Mouse (Mus musculus): ENCODE measurements around the gene Dlg5. TPM values are rescaled to one million over a fixed set of nuclear protein-coding genes. Genes with fewer than 3 reads are reported as not detected.

The Dlg5 gene
- polyA plus RNA-seq, 1 experiment from 2014 or later, result 32.6 TPM

DNA sequence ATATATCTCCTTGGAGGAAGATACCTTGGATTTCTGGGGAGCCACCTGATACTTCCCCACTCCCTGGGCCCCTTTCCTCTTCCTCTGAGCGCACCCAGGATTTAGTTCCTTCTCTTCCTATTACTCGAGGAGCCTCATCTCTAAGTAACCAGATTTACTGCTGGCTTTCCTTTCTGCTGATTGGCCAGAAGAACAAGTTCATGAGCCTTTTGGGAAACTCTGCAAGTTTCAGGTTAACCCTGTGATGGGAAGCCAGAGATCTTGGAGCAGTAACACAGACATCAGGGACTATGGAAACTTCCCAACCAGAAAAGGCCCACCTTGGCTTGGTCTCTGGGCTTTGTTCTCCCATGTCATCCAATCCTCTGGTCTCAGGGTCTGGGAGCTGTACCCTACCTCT, 10.2 kb upstream of the Dlg5 start:
- WGBS, result 72% methylated on average over 2 of the region's 2 CpGs
- no peaks in the 10 kb centered on the region for H3K36me3 ChIP-seq
- no peak overlapping the region for H3K4me3 ChIP-seq
- H3K4me1 ChIP-seq, result peaks cover 46% of the 10 kb centered on the region
- no peak for DNase-seq (ENCODE audit: low spot score)
- H3K27me3 ChIP-seq (ENCODE audit: low read depth, poor library complexity, severe bottlenecking), result no peaks in the 10 kb centered on the region
- peak overlapping the region; percentile 91 for H3K27ac ChIP-seq
- no peaks in the 10 kb centered on the region for H3K9me3 ChIP-seq (replicated peaks)

DNA sequence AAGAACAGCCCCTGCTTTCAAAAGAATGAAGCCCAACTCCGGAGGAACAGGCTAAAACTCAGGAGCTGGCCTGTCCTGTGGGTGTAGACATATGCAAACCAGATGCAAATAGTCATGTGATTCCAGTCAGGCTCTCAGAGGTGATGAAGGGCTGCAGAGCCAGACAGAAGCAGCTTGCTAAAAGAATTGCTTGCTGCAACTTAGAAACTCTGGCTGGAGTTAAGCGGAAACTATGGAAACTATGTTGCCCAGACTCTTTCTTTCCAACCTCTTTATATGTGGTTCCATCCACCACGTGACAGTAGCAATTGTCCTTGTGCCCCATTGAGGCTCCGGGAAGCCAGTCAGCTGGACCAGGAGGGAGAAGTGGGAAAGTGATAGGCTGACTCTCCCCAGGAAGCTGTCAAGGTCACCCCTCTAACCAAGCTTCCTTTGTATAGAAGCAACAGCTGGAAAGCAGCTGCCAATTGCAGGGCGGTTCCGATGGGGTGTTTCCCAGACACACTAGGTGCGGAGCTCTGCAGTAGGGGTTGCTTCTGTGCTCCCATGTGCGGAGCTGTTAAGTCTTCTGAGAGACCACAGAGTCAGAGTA, 8.0 kb upstream of the Dlg5 start:
- WGBS, result 6% methylated on average over 8 of the region's 8 CpGs
- Histone ChIP-seq H3K27ac (peak overlapping the region; percentile 91), H3K4me1 (peaks cover 45% of the 10 kb centered on the region), H3K36me3 (no peaks in the 10 kb centered on the region), H3K27me3 (ENCODE audit: low read depth, poor library complexity, severe bottlenecking) (no peaks in the 10 kb centered on the region), H3K4me3 (peak overlapping the region; percentile 20), H3K9me3 (replicated peaks) (no peaks in the 10 kb centered on the region)
- peak; percentile 73 for DNase-seq (ENCODE audit: low spot score)

DNA sequence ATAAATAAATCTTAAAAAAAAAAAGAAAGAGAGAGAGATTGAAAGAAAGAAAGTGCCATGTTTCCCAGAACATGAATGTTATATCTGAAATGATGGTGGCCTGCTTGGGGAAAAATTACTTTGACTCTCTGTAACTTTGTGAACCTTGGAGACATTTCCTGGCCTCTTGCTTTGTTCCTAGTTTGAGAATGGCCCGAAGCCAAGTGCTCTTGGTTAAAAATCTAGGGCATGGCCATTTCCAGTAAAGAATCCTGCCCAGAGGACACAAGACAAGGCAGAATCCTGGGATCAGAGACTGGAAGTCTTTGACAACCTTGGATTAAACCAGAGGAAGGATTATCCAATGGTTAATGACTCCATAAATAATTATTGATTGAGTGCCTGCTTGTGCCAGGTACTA, 5.6 kb upstream of the Dlg5 start:
- H3K27ac ChIP-seq, result no peak overlapping the region
- peaks cover 52% of the 10 kb centered on the region for H3K4me1 ChIP-seq
- H3K36me3 ChIP-seq, result no peaks in the 10 kb centered on the region
- no peaks in the 10 kb centered on the region for H3K27me3 ChIP-seq (ENCODE audit: low read depth, poor library complexity, severe bottlenecking)
- 86% methylated on average over 1 of the region's 1 CpGs for WGBS
- H3K9me3 ChIP-seq (replicated peaks), result no peaks in the 10 kb centered on the region
- no peak overlapping the region for H3K4me3 ChIP-seq
- DNase-seq (ENCODE audit: low spot score), result no peak

DNA sequence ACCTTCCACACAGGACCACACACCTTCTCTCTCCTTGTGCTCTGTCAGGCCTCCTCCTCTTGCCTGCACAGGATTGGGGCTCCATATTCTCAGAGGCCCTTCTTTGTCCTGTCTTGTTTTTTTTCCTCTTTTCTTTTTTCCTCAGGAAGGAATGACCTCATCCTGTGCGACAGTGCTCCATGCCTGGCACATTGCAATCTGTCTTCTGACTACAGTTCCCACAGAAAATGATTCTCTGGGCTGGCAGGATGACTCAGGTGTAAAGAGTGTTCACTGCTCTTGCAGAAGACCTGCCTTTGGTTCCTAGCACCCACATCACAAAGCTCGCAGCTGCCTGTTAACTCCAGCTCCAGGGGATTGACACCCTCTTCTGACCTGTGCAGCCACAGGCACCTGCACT, 4.2 kb upstream of the Dlg5 start:
- Histone ChIP-seq H3K36me3 (no peaks in the 10 kb centered on the region), H3K4me3 (no peak overlapping the region), H3K4me1 (peaks cover 49% of the 10 kb centered on the region), H3K9me3 (replicated peaks) (no peaks in the 10 kb centered on the region), H3K27me3 (ENCODE audit: low read depth, poor library complexity, severe bottlenecking) (no peaks in the 10 kb centered on the region), H3K27ac (peak overlapping the region; percentile 26; the same call in 1 of the 2 replicates)
- WGBS, result 66% methylated on average over 2 of the region's 2 CpGs
- DNase-seq (ENCODE audit: low spot score), result no peak

DNA sequence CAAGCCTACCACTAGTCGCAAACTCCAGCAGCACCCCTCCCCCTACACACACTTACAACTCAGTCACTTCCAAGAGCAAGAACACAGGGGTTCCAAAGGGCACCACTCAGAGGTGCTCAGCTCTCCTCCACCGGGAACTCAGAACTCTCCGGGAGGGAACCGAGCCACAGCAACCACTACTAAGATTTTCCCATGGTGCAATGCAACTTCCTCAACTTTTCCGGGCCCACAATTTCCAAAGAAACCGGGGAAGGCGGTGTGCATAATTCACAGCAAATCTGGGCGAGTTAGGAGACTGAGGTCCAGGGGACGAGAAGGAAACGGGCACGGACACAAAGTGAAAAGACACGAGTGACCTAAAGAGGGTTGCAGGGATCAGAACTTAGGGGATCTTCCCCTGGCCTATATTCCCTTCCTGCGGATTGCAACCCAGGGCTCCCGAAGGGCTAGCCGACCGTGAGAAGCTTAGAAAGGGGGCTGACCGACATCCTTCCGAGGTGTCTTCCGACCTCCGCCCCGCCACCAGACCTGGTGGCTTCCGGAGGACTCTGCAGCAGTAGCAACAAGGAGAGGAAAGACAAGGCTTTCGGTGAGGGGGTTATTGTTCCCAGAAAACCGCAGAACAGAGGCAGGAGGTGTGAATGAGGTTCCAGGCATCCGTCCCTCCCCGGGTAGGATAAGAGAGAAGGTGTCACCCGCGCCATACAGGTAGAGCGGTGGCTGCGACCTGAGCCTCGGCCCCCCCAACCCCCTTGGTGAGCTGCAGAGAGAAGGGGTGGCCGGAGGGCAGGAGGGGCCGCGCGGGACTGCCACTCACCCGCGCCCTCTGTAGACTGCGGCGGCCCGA, 1.2 kb downstream of the Dlg5 start:
- peak; percentile 61 for DNase-seq (ENCODE audit: low spot score)
- H3K9me3 ChIP-seq (replicated peaks), result no peaks in the 10 kb centered on the region
- peak overlapping the region; percentile 99 for H3K27ac ChIP-seq

DNA sequence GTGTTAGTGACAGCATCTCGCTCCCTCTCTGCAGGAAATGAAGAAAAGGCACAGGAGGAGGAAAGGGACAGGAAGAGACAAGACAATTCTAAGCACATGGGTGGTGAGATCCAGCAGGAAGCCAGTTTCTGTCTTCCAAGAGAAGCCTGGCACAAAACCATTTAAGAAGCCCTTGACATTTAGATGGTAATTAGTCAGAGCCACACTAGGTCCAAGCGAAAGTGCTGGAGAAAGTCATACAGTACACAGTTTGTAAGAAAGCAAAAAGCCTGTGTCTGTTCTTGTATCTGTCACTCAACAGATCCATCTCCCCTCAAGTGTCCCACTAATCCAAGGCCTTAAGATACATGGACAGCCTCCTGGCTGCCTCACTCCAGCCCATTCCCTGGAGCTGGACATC, 3.7 kb downstream of the Dlg5 start:
- no peak overlapping the region for H3K4me3 ChIP-seq
- no peaks in the 10 kb centered on the region for H3K9me3 ChIP-seq (replicated peaks)
- WGBS, result 96% methylated on average over 2 of the region's 2 CpGs
- H3K27me3 ChIP-seq (ENCODE audit: low read depth, poor library complexity, severe bottlenecking), result no peaks in the 10 kb centered on the region
- H3K36me3 ChIP-seq, result peaks cover 54% of the 10 kb centered on the region
- no peak overlapping the region for H3K27ac ChIP-seq
- peaks cover 43% of the 10 kb centered on the region for H3K4me1 ChIP-seq
- DNase-seq (ENCODE audit: low spot score), result no peak

More for the DNA sequence above, 1.2 kb downstream of the Dlg5 start:
- H3K4me1 ChIP-seq, result peaks cover 41% of the 10 kb centered on the region
- H3K4me3 ChIP-seq, result peak overlapping the region; percentile 96
- peaks cover 31% of the 10 kb centered on the region for H3K36me3 ChIP-seq
- H3K27me3 ChIP-seq (ENCODE audit: low read depth, poor library complexity, severe bottlenecking), result no peaks in the 10 kb centered on the region
- WGBS, result under 1% methylated on average over 40 of the region's 40 CpGs

DNA sequence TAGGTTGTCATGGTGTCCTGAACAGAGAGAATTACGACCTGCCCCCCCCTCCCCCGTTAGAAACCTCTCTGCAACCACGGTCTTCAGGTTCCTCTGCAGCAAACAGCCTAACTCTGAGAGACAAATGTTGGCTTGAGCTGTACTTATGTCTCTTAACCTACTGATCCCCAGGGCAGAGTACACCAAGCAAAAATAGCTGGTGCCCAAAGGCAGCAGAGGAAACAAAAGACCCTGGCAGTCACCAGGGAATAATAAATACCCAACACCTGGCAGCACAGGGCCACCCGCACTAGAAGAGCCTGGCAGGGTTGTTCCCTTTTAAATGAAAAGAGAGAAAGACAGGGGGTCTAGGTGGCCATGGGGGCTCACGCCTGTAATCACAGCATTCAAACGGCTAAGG, 4.9 kb downstream of the Dlg5 start:
- no peak overlapping the region for H3K27ac ChIP-seq
- H3K27me3 ChIP-seq (ENCODE audit: low read depth, poor library complexity, severe bottlenecking), result no peaks in the 10 kb centered on the region
- no peak for DNase-seq (ENCODE audit: low spot score)
- H3K4me3 ChIP-seq, result no peak overlapping the region
- 68% methylated on average over 6 of the region's 6 CpGs for WGBS
- H3K9me3 ChIP-seq (replicated peaks), result no peaks in the 10 kb centered on the region
- H3K36me3 ChIP-seq, result peaks cover 65% of the 10 kb centered on the region
- H3K4me1 ChIP-seq, result peaks cover 39% of the 10 kb centered on the region

DNA sequence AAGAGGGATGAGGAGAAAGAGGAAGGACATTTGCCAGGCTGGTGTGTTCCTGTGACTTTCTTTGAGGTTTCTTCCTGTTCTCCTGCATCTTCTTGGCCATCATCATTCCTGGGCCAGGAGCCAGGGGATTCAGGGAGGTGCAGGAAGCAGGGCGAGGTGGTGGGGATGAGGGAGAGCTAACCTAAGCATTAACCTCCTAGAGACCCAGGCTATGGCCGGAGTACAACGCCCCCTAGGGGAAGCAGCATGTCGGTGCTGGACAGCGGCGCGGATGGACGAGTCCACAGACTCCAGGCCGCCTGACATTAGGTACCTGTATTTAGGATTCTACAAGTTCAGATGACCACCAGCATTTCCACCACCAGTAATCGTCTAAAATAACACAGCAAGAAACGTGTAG, 6.1 kb downstream of the Dlg5 start:
- peaks cover 38% of the 10 kb centered on the region for H3K4me1 ChIP-seq

DNA sequence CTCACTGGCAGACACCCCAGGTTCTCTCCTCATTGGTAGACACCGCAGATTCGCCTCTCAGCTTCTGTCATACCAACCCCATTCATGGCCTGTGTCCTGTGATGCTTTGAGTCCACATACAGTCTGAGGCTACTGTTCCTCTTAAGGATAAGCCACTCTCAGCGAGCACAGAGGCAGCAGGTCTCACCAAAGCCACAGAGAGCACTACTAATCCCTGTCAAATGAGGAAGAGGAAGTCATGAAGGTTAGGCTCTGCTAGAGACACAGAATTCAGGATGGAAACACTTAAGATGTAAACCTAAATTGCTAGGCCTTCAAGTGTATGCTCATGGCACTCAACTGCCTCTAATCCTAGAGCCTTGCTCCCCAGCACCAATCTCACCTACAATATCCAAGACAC, 9.8 kb downstream of the Dlg5 start:
- WGBS, result 89% methylated on average over 3 of the region's 3 CpGs
- Histone ChIP-seq H3K9me3 (replicated peaks) (no peaks in the 10 kb centered on the region), H3K4me1 (peaks cover 38% of the 10 kb centered on the region)

More for the DNA sequence above, 6.1 kb downstream of the Dlg5 start:
- DNase-seq (ENCODE audit: low spot score), result no peak
- Histone ChIP-seq H3K4me3 (no peak overlapping the region), H3K27me3 (ENCODE audit: low read depth, poor library complexity, severe bottlenecking) (no peaks in the 10 kb centered on the region), H3K27ac (no peak overlapping the region), H3K36me3 (peaks cover 75% of the 10 kb centered on the region), H3K9me3 (replicated peaks) (no peaks in the 10 kb centered on the region)
- 85% methylated on average over 11 of the region's 11 CpGs for WGBS

DNA sequence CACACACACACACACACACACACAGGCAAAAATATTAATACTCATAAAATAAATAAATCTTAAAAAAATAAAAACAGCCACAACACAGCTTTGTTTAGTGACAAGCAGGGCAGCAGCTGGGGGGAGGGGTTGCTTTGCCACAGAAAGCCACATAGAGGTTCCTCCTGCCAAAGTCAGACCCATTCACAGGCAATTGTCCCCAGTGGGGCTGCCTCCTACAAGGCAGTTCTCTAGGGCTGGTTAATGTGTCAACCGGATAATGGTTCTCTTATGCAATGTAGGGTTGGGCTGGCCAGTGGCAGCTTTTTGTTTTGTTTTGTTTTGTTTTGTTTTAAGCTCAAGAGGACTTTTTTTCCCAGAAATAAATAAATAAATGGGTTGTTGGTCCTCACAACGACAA, 11.3 kb downstream of the Dlg5 start:
- no peak overlapping the region for H3K27ac ChIP-seq
- 75% methylated on average over 2 of the region's 2 CpGs for WGBS
- no peak for DNase-seq (ENCODE audit: low spot score)
- H3K4me1 ChIP-seq, result peaks cover 39% of the 10 kb centered on the region
- H3K9me3 ChIP-seq (replicated peaks), result no peaks in the 10 kb centered on the region
- no peaks in the 10 kb centered on the region for H3K27me3 ChIP-seq (ENCODE audit: low read depth, poor library complexity, severe bottlenecking)
- H3K36me3 ChIP-seq, result peaks cover 49% of the 10 kb centered on the region
- no peak overlapping the region for H3K4me3 ChIP-seq

More for the DNA sequence above, 9.8 kb downstream of the Dlg5 start:
- peaks cover 62% of the 10 kb centered on the region for H3K36me3 ChIP-seq
- no peak for DNase-seq (ENCODE audit: low spot score)
- no peak overlapping the region for H3K4me3 ChIP-seq
- no peaks in the 10 kb centered on the region for H3K27me3 ChIP-seq (ENCODE audit: low read depth, poor library complexity, severe bottlenecking)
- H3K27ac ChIP-seq, result no peak overlapping the region

DNA sequence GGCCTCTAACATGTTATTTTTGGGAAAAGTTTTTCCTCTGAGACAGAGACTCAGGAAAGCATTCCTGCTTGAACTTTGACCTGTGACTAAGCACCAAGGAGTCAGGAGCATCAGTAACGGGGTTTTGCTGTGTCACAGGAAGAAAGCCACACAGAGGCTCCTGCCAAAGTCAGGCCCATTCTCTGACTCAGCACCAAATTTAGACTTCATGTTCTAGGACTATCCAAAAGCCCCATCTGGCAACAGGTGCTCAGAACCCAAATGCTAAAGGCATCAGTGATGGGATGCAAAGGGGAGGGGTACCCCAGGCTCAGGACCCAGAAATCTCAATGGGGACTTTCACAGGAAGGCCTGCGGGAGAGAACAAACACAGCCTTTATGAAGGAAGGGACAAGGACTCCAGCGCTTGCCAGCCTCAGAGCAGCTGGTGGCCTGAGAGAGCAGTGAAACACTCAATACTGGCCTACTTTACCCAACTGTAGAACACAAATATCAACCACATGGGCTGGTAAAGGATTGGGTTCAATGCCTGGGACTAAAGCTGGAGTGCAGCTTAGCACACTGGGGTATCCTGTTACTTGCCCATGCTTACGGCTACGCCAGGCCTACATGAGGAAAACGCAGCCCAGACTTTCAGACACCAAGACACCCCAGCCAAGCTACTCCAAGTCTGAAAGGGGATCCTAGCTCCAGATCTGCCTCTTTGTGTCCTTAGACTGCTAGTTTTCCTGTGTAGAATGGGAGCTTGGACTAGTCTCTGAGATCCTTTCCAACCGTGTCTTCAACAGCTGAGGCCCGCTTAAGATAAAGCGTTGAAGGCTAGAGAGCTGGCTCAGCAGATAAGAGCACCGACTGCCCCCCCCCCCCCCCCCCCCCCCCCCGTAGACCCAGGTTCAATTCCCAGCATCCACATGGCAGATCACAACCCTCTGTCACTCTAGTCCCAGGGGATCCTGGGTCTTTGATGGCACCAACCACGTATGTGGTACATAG, 12.8 kb downstream of the Dlg5 start:
- Histone ChIP-seq H3K4me1 (peaks cover 37% of the 10 kb centered on the region), H3K27me3 (ENCODE audit: low read depth, poor library complexity, severe bottlenecking) (no peaks in the 10 kb centered on the region), H3K27ac (peak overlapping the region; percentile 3; the same call in 1 of the 2 replicates), H3K9me3 (replicated peaks) (no peaks in the 10 kb centered on the region), H3K36me3 (peaks cover 39% of the 10 kb centered on the region), H3K4me3 (no peak overlapping the region)
- WGBS, result 75% methylated on average over 12 of the region's 12 CpGs
- no peak for DNase-seq (ENCODE audit: low spot score)

DNA sequence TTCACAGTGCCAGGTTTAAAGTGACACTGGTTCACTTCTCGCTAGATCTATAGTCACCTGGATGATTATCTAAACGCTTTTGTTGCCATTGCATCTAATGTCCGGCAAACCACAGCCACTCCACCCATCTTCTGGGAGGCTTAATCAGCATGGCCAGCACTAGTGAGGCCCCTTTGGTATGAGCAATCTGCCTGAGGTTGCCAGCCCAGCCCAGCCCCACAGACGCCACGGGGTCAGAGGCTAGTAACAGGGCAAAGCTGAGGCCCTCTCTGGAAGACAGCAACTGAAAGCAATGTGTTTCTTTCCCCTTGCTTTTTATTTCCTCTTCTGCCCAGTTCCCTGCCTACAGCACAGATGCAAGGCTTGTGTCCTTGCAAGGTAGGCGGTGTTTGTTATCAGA, 17.2 kb downstream of the Dlg5 start:
- H3K4me1 ChIP-seq, result peaks cover 23% of the 10 kb centered on the region
- 74% methylated on average over 6 of the region's 6 CpGs for WGBS

More for the DNA sequence above, 17.2 kb downstream of the Dlg5 start:
- Histone ChIP-seq H3K9me3 (replicated peaks) (no peaks in the 10 kb centered on the region), H3K36me3 (peaks cover 16% of the 10 kb centered on the region; the same call in 1 of the 2 replicates), H3K27ac (no peak overlapping the region), H3K4me3 (no peak overlapping the region), H3K27me3 (ENCODE audit: low read depth, poor library complexity, severe bottlenecking) (no peaks in the 10 kb centered on the region)
- DNase-seq (ENCODE audit: low spot score), result no peak

All from limb, embryonic 10.5 days (tissue).